Mouse (Mus musculus) brain, embryonic 14.5 days (tissue): Measurements from ENCODE around the gene Nid1.

ENCODE experiments used
- CTCF ChIP-seq: fragments of 200-500 bp; IDR thresholded peaks from 2 replicates; pipeline ENCODE4 v1.5.1; 2012; ENCODE audit warnings: inconsistent platforms, mild to moderate bottlenecking, moderate library complexity, borderline replicate concordance; ENCODE audit not compliant: insufficient read depth, insufficient read length; ENCODE audit errors: extremely low read depth
- POLR2A ChIP-seq: fragments of 200-500 bp; IDR thresholded peaks from 2 replicates; pipeline ENCODE4 v1.6.1; 2012; ENCODE audit warnings: mild to moderate bottlenecking, inconsistent platforms, borderline replicate concordance; ENCODE audit not compliant: poor library complexity, insufficient read depth, insufficient read length, severe bottlenecking; ENCODE audit errors: extremely low read depth

DNA sequence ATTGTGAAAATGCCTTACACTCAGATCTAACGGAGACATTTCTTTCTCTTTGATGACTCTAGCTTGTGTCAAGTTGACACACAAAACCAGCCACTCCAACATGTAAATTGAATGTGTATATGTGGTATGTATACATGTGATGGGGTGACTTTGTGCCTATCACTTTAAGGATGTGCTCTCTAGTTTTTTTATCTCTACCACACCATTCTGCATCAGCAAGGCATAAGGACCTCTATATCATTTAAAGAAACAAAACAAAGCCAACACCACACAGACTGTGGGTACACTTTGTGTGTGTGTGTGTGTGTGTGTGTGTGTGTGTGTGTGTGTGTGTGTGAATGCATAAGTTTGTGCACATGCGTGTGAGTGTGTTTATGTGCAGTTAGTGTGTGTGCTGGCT lies 99.2 kb downstream of the Nid1 start:
- TF ChIP-seq POLR2A, result no peak
- no peak for TF ChIP-seq CTCF
